Mouse (Mus musculus): ENCODE results near the gene Rbms3.

The Rbms3 gene

DNA sequence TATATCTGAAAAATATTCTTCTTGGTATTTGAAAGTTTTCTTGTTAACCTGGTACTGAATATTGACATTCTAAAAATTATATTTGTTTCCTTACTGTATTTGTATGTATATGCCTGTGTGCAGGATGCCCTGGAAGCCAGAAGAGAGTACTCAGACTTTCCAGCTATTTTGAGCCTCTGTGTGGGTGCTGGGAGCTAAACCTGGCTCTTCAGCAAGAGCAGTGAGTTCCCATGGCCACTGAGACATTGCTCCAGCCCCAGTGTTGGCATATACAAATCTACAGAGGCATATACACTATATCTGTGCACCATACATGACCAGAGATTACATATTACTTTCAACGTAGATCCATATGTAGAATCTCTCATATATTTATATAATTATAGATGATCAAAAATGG, 581.1 kb downstream of the Rbms3 start:
- no peak for DNase-seq (ENCODE audit: low read depth, low spot score)

DNA sequence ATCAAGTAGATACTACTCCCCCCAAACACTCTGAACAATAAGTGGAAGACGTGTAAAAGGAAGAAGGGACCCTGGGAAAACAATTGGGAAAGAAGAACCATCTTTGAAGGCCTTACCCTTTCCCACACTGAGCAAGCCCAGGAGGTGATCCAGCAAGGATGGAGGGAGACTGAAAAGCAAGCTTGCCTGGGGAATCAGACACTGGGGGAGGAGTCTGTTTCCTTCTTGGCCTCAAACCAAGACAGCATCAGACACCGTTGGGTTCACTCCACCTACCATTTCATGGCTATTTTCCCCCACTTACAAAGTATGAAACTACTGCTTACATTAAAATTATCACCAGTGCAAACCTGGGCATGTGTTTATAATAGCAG, 587.7 kb downstream of the Rbms3 start:
- no peak for DNase-seq (ENCODE audit: low read depth, low spot score)

DNA sequence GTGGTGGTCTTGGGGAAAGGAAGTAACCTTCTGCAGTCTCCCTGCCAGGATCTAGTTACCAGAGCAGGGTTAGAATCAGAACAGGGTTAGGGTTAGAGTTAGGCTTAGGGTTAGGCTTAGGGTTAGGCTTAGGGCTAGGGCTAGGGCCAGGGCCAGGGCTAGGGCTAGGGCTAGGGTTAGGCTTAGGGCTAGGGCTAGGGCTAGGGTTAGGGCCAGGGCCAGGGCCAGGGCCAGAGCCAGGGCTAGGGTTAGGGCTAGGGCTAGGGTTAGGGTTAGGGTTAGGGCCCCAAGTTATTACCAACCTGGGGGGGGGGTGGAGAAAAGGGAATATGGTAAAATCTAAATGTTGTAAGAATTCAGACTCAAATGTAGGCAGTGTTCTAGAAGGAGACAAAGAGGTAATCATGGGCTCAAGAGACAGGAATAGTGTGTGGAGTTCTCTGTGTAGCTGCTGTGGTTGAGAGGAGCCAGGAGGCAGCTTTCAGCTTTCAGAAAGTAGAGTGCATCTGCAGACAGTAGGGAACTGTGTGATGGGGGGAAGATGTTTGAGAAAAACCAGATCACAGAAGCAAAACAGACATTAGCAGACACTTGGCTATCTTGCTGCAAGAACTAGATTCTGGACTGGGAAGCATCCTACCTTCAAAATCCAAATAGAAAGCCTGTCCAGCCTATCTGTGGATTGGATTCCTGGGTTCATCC, 588.3 kb downstream of the Rbms3 start:
- no peak for DNase-seq (ENCODE audit: low read depth, low spot score)

DNA sequence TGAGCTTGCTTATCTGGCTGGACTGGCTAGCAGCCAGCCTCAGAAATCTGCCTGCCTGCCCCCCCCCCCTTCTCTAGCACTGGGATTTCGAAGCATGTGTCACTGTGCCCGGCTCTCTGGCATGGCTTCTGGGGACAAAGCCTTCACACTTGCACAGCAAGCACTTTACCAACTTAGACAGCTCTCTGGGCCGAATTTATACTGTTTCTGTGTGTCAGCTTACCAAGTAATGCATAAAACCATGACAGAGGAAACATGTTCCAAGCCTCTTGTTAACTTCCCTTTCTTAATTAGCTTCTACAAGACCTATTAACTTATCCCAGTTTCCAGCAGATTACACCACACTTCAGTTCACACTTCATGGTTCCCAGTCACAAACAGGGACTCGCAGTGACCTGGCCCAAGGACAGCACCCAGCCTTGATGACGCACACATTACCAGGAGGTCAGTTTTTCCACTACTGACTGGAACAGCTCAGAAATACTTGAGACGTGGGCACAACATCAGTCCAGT, 589.7 kb downstream of the Rbms3 start:
- no peak for DNase-seq (ENCODE audit: low read depth, low spot score)

DNA sequence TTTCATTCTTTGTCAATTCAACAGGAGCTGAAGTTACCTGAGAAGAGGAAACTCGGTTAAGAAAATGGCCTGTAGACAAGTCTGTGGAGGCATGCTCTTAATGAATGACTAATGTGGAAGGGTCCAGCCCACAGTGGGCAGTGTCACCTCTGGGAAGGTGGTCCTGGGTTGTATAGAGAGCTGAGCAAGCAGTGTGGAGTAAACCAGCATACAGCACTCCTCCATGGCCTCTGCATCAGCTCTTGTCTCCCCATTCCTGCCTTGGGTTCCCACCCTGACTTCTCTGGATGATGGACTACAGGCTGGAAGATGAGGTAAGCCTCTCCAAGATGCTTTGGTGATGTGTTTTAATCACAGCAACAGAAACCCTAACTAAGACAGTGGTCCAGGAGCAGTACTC, 597.0 kb downstream of the Rbms3 start:
- no peak for DNase-seq (ENCODE audit: low read depth, low spot score)

DNA sequence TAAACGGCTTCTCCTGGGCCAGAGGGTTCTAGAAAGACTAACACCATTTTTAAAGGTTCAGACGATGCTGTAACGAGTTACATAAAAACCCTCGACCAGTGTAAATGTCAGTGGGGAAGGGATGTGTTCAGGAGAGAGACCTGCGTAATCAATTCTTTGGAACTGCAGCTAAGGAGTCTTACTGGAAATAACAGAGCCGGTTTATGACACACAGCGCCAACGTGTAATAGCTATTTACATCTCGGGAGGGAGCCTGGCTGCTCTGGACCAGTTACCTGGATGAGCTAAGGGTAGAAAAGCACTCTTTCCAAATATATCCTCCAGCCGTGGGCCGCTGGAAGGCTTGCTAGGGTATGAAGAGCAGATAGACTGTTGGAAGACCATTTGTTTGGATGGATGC, 598.5 kb downstream of the Rbms3 start:
- DNase-seq (ENCODE audit: low read depth, low spot score), result no peak

DNA sequence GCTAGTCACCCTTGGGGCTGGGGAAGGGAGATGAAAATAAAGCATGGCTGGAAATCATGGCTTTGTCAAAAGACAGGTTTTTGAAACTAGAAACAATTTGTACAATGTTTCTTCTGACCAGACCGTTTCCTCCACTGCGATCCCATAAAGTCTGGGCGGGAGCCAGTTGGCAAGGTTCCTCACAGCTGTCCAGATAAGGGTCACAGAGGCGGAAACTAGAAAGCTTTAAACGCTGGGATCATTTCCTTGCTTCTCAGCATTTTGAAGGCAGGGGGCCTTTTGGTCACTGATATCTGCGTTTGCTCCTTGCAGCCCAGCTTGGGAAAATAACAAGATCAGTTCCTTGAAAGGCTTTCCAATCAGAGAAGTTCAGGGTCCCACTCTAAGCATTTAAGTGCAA, 598.9 kb downstream of the Rbms3 start:
- no peak for DNase-seq (ENCODE audit: low read depth, low spot score)

DNA sequence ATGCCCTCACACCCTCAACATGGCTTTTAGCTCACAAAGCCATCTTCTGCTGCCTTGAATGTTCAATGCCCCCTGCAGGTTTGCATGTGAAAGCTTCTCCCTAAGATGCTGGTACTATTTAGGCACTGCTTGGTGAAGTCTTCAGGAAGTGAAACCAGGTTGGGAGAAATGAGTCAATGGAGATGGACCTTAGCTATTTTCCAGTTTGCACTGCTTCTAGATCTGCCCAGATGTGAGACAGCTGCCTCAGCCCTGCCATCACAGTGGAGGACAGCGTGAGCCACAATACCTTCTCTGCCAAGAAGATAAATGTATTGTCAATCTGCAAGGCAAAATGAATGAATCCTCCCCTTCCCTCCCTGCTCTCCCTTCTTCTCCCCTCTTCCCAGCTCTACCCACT, 599.8 kb downstream of the Rbms3 start:
- no peak for DNase-seq (ENCODE audit: low read depth, low spot score)

DNA sequence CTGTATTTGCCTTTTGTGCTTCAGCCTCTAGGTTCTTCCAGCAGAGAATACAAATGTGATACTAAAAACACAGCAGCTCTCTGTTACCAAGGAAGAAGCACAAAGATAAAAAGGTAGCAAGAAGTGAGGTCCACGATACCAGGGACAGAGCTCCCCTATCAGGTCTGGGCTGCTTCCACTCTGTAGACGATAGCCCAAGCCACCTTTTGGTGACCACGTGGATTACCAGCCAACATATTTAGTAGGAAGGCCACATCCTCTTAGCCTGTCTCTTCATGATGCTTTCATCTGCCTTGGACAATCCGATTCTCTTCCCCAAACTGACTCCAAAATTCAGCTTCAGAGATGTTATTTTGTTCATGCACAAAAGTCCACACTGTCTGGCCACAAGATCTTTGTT, 601.1 kb downstream of the Rbms3 start:
- no peak for DNase-seq (ENCODE audit: low read depth, low spot score)

DNA sequence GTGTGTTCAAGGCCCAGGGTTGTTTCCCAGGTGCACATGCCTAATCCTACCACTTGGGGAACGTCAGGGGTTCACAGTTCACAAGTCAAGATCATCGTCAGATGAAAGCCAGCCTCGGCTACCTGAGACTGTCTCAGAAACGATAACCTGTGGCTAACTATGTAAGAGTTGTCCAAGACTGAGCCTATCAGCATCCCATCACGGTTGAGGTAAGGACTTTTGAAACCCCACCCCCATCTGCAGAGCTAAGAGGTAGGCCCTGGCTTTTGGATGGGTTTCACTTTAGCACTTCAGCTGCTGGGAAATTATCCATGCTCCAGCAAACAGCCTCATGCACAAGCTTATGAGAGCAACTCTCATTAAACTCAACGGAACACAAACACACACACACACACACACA, 607.6 kb downstream of the Rbms3 start:
- DNase-seq (ENCODE audit: low read depth, low spot score), result no peak

DNA sequence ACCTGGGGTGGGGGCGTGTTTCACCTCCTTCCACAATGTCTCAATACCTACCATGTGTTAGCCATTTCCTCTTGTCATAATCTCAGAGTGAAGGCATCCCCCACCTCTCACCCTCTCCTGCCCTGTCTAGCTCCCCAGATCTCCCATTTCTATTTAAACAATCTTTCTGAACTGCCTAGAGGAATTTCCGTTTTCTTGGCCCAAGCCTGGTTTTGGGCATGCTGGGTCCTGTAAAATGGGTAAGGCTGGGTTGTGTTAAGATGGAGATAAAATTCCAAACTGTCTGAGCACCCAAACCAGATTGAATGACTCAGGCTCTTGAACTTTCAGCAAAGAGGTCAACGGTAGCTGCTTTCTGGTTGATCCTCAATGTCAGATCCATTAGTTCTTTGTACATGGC, 608.2 kb downstream of the Rbms3 start:
- DNase-seq (ENCODE audit: low read depth, low spot score), result no peak

DNA sequence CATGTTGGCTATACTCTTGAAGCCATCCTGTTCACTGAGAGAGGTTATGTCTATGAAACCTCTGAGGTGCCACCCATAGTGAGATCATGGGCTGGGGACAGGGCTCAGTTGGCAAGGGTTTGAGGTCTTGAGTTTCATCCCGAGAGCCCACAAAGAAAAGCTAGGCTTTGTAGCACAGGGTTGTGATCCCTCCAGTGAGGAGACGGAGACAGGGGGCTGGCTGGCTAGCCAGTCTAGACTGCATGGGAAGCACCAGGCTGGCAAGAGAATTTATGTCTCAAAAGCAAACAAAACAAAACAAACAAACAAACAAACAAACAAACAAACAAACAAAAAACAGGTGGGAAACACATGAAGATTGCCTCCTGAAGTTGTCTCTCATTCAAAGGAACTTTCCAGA, 609.5 kb downstream of the Rbms3 start:
- no peak for DNase-seq (ENCODE audit: low read depth, low spot score)

DNA sequence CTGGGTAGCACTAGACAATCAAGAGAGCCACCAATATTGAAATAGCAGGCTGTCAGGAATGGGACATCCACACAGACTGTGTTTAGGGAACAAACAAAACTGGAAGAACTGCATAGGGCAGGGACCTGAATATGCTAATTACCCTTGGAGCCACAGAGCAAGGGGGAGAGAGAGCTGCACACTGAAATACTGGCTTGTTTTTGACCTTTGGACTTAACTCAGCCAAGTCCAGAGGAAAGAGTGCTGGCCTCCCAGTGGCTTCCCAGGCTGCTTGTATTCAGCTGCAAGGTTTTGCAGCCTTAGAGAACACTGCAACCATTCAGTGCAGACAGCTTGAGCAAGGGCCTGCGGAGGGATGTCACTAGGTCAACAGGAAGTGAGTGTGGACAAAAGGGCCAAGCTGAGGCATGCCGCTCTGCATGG, 611.0 kb downstream of the Rbms3 start:
- peak; percentile 20 for DNase-seq (ENCODE audit: low read depth, low spot score)

DNA sequence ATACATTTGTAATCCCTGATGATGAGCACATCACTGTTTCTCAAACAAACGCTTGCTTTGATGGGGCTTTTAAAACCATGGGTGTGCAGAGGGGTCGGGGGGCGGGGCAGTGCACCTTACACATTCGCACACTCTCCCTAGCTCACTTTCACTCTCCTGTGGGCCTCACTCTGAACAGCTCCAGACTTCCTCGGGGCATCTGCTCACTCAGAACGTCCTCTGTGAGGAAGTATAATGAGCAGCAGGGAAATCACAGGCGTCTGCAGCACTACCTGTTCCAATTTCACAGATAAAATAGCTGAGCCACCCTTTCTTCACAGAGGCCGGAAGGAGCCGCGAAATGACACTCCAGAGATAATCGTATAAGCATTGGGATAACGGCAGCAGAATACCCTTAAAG, 611.4 kb downstream of the Rbms3 start:
- no peak for DNase-seq (ENCODE audit: low read depth, low spot score)

DNA sequence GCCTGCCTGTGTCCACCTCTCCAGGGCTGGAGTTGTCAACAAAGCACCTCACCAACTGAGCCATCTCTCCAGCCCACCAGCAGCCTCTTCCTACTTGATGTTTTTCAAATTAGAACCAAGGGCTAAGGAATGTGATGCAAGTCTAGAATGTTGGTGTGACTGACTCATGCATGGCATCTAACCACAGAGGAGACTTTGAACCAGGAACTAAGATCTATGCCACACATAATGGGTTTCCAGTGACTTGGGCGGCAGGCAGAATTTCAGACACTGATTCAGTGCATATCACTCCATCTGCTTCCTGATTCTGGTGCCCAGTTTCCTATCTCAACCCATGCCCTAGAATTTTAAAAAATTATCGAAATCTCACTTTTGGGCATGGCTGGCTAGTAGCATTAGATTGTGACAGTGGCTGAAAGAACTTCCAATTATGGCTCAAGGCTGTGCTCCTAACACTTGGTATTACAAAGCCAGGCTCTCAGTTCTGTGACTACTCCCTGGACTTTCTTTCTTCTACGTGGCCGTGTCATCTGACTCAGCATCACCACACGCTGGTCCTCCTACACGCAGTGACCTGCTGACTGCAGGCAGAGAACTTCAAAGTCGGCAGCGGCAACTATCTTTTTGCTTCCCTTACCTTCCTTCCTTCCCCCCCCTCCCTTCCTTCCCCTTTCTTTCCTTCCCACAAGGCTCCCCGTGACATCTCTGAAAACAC, 613.0 kb downstream of the Rbms3 start:
- no peak for DNase-seq (ENCODE audit: low read depth, low spot score)

DNA sequence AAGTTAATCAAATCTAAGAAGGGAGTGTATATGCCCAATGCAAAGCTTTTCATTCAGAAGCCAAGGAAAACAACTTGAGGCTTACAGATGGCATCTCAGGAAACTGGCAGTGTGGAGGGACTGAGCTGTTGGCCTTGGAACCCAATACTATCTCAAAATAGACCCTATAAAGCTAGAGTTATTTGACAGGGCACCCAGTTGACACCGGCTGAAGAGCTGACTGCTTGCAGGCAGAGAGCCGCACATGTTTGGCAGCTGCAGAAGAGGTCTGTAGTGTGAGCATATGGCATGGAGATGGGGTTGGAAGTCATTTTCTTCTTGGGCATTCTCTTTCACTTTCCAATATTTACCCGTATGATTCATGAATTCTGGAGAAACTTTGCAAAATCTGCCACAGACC, 616.3 kb downstream of the Rbms3 start:
- DNase-seq (ENCODE audit: low read depth, low spot score), result no peak

DNA sequence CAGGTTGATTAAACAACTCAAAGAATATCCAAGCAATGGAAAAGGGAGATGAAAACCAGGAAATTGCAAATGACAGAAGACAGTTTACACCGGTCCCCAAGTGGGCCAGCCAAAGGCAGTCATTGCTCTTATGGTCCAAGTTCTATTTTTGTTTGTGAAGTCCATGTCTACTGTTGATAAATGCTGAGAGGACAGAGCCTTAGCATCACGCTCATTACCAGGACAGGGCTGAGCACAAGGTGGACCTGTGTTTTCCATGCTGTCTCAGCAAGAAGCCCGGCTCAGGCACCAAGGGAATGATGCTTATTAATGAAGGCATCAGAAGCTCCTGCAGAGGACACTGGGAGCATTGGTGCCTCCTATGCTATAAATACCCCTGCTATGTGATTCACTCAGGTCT, 618.9 kb downstream of the Rbms3 start:
- no peak for DNase-seq (ENCODE audit: low read depth, low spot score)

DNA sequence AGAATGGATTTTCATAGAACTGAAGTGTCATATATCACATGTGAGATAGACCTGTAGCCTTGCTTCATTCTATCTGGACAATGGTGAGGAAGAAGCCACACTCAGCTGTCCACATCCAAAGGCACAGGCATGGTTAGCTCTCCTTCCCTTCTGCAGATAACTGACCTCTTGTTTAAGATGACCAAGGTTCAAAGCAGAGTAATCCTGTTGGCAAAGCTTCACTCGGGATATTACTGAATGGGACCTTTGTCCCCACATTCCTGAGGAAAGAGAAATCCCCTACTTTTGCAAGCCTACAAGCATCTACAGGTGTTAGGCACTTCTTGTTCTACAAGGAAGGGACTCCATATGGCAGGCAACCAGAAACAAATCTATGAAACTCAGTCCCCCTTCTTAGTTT, 621.5 kb downstream of the Rbms3 start:
- no peak for DNase-seq (ENCODE audit: low read depth, low spot score)

DNA sequence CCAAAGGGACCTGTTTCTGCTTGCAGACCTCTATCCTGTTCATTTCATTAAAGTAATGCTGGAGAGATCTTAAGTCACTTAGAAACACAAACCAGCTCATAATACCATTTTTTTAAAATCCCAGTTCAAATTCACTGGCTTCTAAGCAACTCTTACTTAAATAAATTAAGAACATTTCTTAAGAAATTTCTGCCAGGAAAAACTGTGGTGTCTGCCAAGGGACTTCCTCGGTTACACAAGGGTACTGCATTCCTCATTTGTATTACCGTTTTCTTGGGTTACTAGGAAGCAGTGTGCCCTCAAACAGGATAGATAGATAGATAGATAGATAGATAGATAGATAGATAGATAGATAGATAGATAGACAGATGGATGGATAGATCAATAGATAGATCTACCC, 627.6 kb downstream of the Rbms3 start:
- DNase-seq (ENCODE audit: low read depth, low spot score), result no peak

DNA sequence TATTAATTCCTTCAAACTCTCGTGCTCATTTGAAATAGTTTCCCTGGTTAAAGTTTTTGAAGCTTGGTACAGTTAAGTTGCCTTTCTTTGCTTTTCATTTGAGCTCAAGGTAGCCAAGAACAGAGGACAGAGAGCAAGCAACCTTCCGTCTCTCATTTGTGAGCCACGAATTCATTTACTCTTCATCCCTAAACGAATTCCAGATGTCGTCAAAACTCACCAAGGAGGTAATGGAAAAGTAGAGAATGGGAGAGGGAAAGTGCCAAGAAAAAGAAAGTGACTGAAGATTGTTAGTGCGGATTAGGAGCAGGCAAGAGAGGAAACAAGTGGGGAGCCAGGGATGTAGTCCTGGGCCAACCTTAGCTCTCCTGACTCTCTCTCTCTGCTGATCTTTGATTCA, 630.5 kb downstream of the Rbms3 start:
- DNase-seq (ENCODE audit: low read depth, low spot score), result no peak

DNA sequence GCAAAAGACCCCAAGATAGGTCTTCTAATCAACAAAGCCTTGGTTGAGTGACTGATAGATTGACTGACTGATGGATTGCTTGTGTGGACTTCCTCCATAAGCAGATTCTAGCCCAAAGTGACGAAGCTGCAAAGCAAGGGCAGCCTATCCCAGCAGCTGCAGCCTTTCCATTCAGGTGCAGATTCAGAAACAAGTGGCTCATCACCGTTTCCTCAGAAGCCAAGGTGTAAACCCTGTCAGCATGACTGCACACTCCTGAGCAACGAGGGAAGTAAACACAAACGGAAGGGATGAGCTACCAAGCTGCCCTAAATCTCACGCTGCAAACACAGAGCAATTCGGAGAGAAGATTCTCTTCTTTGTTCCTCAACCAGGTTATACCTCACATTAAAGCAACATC, 639.4 kb downstream of the Rbms3 start:
- peak; percentile 29 for DNase-seq (ENCODE audit: low read depth, low spot score)

DNA sequence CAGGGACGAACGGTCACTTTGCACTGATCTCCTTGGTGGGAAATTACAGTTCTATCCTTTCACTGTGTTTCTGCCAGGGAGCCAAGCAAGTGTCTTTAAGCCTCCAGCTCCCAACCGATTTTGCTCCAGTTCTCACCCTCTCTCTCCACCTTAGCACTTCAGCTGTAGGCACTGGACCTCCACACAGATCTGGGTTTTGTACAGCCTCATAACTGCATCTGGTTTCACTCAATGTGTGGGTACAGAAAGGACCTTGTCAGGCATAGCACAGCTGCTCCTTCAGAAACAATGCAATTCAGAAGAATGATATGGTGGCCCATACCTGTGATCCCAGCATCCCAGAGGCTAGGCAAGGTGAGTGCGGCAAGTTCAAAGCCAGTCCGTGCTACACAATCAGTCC, 648.9 kb downstream of the Rbms3 start:
- no peak for DNase-seq (ENCODE audit: low read depth, low spot score)

DNA sequence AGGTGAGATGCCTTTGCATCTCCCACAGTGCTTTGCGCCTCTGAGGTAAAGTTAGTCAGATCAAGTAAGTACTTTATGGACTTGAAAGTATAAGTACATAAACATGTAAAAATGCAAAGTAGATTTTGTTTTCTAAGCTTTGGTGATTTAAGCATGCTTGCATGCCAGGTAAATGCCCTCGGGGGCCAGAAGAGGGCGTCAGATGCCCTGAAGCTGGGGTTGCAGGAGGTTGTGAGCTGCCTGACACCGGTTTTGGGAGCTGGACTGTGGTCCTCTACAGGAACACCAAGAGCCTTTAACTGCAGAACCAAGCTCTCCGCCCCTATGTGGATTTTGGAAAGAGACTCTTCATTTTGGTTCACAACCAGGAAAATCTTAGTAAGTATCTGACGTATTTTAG, 652.3 kb downstream of the Rbms3 start:
- peak; percentile 53 for DNase-seq (ENCODE audit: low read depth, low spot score)

Measured in R1 (cell line).